In genomic region chr4:70038241-70038640, GRCm38 (mm10) we compare ENCODE assay signal across 22 mouse cellular contexts.
DNase-seq lines count a peak whose midpoint lies in the region; TF ChIP-seq lines count a peak whose summit lies in the region.
"Had no signal": no experiment of that assay in that cellular context is flagged by ENCODE, and none has a peak within 500 bp of the region (broad histone marks: within the 10 kb centered on the region; RNA-seq: fewer than 3 reads in every experiment).

No protein-coding gene starts in this region.

- TF ChIP-seq POLR2A in brain, embryonic 14.5 days (IDR thresholded peaks at IDR 0.05; ENCODE audit: borderline replicate concordance, extremely low read depth, insufficient read depth, insufficient read length, poor library complexity, severe bottlenecking), result no peak

- H3K27ac ChIP-seq in heart, embryonic 10.5 days, result no peak overlapping the region
- peak overlapping the region; percentile 8 for H3K27ac ChIP-seq in left cerebral cortex, adult 2 months
- H3K27ac ChIP-seq: embryonic facial prominence, embryonic 13.5 days; hindbrain, embryonic 13.5 days; limb, embryonic 15.5 days; liver, embryonic 14.5 days; midbrain, embryonic 12.5 days; neural tube, embryonic 15.5 days had no signal

- H3K4me3 ChIP-seq in heart, embryonic 10.5 days, result no peak overlapping the region
- H3K4me3 ChIP-seq in left cerebral cortex, adult 2 months, result no peak overlapping the region
- H3K4me3 ChIP-seq: embryonic facial prominence, embryonic 13.5 days; erythroblast, embryonic 14.5 days; hindbrain, embryonic 13.5 days; limb, embryonic 15.5 days; midbrain, embryonic 12.5 days; neural tube, embryonic 15.5 days had no signal

- 70% methylated on average over 1 of the region's 1 CpGs for WGBS in heart, embryonic 10.5 days

- DNase-seq in heart, embryonic 10.5 days (ENCODE audit: low spot score), result peak; percentile 33
- DNase-seq in heart, adult 18-20 months, result no peak
- no peak for DNase-seq in left cerebral cortex, adult 2 months (ENCODE audit: extremely low spot score in 1 of 2, low spot score in 2 of 2)
- no peak for DNase-seq in left cerebral cortex, adult 18-20 months (ENCODE audit: low spot score in 2 of 2)
- DNase-seq in brain, embryonic 14.5 days (ENCODE audit: low read depth), result peak; percentile 56
- DNase-seq in layer of hippocampus, adult 9-11 months, result peak; percentile 63
- no peak for DNase-seq in heart, postnatal 4 days
- DNase-seq: adrenal gland, adult 8-10 months; cerebellum, adult 2 months; cerebellum, postnatal 25 days; gastrocnemius, postnatal 10 days; kidney, adult 11 months; kidney, postnatal 4 days; lung, embryonic 14.5 days; spleen, adult 18-20 months had no signal

- H3K4me1 ChIP-seq in heart, embryonic 10.5 days, result no peaks in the 10 kb centered on the region
- H3K4me1 ChIP-seq: embryonic facial prominence, embryonic 13.5 days; hindbrain, embryonic 13.5 days; limb, embryonic 15.5 days; midbrain, embryonic 12.5 days; neural tube, embryonic 15.5 days had no signal

- H3K9me3 ChIP-seq in heart, embryonic 10.5 days, result no peaks in the 10 kb centered on the region
- H3K9me3 ChIP-seq: embryonic facial prominence, embryonic 13.5 days; hindbrain, embryonic 13.5 days; limb, embryonic 15.5 days; midbrain, embryonic 12.5 days; neural tube, embryonic 15.5 days had no signal

- intact Hi-C loops in left cerebral cortex, adult 2 months (cut with DNase I), result loop anchor here (5.0 to 10.0 kb wide), 2 partner anchors 149 to 267 kb away; no protein-coding TSS in a partner anchor

- TF ChIP-seq CTCF in left cerebral cortex, adult 2 months (IDR thresholded peaks at IDR 0.05), result no peak
- no peak for TF ChIP-seq CTCF in brain, embryonic 14.5 days (IDR thresholded peaks at IDR 0.05; ENCODE audit: borderline replicate concordance, extremely low read depth, insufficient read depth, insufficient read length)

- no peaks in the 10 kb centered on the region for H3K36me3 ChIP-seq in heart, embryonic 10.5 days
- H3K36me3 ChIP-seq: embryonic facial prominence, embryonic 13.5 days; hindbrain, embryonic 13.5 days; limb, embryonic 15.5 days; midbrain, embryonic 12.5 days; neural tube, embryonic 15.5 days had no signal

- no peaks in the 10 kb centered on the region for H3K27me3 ChIP-seq in heart, embryonic 10.5 days (ENCODE audit: insufficient read depth, poor library complexity, severe bottlenecking)
- H3K27me3 ChIP-seq: embryonic facial prominence, embryonic 13.5 days; hindbrain, embryonic 13.5 days; limb, embryonic 15.5 days; midbrain, embryonic 12.5 days; neural tube, embryonic 15.5 days had no signal

Comparison
In these comparisons a context has a peak if more than half of its experiments do, and no peak if none do; other contexts are left out.
1. DNase-seq: peak in heart, embryonic 10.5 days (single experiment), brain, embryonic 14.5 days (single experiment) and layer of hippocampus, adult 9-11 months (single experiment); none in heart, adult 18-20 months (0 of 2), left cerebral cortex, adult 2 months (0 of 2), left cerebral cortex, adult 18-20 months (0 of 2) and heart, postnatal 4 days (single experiment).